Mouse (Mus musculus): ENCODE results near the gene Gm44511.
"Not testable (repeated sequence)": the region's sequence is repeated elsewhere in the genome, so short reads cannot be mapped to it uniquely, and the experiment has no call there.

The Gm44511 gene

DNA sequence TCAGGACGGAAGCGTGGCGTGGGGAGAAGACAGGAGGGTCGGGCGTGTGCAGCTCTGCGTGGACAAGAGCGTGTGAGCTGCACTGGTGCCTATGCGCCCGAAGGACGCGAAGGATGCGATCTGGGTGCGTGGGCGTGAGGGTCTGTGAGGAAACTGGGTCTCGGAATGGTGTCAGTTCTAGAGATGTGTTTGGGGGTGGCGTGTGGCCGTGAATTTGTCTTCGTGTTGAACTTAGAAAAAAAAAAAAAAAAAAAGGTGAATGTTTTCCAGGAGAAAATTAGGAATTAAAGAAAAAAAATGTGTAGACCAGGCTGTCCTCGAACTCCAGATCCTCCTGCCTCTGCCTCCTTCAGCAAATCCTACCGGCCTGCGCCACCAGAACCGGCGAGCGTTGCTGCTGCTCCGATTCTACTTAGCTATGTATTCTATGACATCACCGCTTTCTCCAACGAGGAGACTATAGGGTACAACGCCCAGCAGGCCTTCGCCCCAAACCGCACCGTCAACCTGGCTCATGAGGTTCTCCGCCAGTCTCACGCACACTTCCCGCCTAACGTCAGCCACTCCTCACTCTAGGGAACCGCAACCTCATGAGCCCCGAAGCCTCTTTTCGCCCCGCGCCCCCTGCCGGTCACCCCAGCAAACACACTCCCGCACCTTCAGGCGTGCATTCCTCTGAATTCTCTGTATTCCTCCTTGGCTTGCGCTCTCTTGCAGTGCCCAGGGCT, 65.5 kb downstream of the Gm44511 start:
- peak; percentile 88 for DNase-seq (ENCODE audit: low spot score)

- DNase-seq (ENCODE audit: low spot score): peak; percentile 91
Measured at GRCm38 (mm10) chr6:128760016-128760415, 66.1 kb downstream of the Gm44511 start.

GRCm38 (mm10) chr6:128759221-128759950, 66.7 kb downstream of the Gm44511 start:
- DNase-seq (ENCODE audit: low spot score): no peak

GRCm38 (mm10) chr6:128755402-128755763, 70.7 kb downstream of the Gm44511 start:
- not testable (repeated sequence) for DNase-seq (ENCODE audit: low spot score)

DNA sequence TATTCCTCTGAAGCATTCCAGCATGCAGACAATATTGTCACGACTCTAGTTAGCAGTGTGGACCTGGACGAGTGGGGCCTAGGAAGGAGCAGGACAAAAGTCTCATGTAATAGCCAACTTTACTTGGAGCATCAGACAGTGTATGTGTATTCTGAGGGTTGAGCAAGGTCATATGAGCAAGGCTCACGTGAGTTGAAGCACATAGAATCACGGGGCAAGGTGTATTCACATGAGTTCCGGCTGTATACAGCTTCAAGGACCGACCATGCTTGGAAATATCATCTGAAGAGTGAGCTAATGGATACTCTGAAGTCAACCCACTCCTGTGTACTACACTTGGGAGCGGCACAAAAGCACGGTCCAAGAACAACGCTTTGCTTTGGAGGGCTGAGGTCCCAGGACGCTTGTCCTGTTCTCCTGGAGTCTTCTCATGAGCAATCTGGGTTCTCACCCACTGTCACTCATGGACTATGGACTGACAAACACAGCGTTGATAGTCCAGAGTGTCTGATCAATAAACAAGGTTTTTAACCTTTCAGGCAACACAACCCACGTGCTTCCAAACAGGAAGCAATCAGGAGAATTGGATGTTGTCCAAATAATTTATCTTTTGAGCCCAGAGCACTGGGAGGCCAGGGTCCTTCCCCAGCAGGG, 71.2 kb downstream of the Gm44511 start:
- DNase-seq (ENCODE audit: low spot score): peak; percentile 82

DNA sequence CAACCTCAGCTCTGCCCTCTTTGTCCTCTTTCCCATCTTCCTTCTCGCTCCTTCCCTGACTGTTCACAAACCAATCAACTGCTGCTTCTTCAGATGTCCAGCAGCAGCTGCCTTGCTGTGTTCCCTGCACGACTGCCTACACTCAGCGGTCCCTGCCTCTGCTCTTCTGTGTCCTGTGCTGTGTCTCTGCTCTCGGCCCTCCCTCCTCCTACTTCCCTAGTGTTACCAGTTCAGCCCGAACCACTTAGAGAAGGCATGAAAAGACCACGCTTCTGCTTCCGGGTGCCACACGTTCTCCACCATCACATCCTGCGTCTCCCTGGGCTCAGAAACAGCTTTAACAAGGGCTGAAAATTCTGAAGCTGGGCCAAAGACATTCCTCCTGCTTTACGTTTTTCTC, 71.8 kb downstream of the Gm44511 start:
- peak; percentile 12 for DNase-seq (ENCODE audit: low spot score)

DNA sequence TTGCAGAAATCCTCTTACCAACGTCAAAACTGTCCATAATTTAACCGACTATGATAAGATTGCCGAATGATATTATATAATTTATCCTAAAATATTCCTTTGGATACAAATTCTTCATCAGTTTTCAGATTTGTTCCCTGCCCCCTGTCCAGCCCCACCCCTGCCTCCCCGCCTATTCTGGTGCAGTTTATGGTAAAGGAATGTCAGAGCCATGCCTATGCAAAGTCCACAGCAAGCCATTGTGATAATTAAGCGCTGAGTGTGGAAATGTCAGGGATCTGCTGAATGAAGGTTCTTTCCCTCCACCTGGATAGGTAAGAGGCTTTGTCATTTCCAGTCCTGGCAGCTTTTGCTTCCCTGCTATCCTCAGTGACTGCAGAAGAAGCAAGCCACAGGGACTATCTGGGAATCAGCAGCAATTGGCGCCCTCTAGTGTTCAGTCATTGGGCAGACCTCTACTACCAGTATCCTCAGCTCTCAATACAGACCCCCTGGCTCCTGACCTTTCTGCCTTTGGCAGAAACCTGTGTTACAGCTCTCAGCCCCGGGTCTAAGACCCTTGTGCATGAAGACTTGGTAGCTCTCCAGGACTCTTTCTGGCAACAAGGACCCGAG, 72.4 kb downstream of the Gm44511 start:
- DNase-seq (ENCODE audit: low spot score): peak; percentile 85

- not testable (repeated sequence) for DNase-seq (ENCODE audit: low spot score)
Measured at GRCm38 (mm10) chr6:128747006-128747405, 79.1 kb downstream of the Gm44511 start.

GRCm38 (mm10) chr6:128737445-128737844, 88.7 kb downstream of the Gm44511 start:
- no peak for DNase-seq (ENCODE audit: low spot score)

- no peak for DNase-seq (ENCODE audit: low spot score)
Measured at GRCm38 (mm10) chr6:128736100-128736499, 90.0 kb downstream of the Gm44511 start.

- no peak for DNase-seq (ENCODE audit: low spot score)
Measured at GRCm38 (mm10) chr6:128734896-128735295, 91.2 kb downstream of the Gm44511 start.

DNA sequence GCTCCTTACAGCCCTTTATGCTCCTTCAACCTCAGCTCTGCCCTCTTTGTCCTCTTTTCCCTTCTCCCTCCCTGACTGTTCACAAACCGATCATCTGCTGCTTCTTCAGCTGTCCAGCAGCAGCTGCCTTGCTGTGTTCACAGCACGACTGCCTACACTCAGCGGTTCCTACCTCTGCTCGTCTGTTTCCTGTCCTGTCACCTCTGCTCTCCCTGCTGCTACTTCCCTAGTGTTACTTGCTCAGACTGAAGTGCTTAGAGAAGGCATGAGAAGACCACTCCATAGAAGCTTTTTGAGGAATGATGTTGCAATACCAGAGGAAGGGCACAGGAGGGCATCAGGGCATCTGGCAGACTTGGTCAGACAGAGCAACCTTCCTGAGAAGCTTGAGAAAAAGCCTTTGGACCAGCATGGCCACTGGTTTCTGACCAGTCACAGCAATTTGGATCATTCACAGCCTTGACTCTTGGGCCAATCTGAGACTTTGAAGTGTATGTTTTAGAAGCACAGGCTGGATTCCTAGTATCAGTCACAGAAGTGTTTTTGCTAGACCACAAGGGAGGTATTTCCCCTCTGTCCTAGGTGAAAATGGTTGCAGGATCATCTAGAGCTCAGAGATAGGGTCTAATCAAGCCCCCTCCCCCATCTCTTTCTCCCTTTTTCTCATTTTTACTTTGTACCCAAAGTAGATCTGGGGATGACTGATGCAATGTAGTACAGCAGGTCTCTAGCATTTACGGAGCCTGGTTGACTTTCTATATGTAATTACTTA, 92.0 kb downstream of the Gm44511 start:
- DNase-seq (ENCODE audit: low spot score): no peak

- DNase-seq (ENCODE audit: low spot score): no peak
Measured at GRCm38 (mm10) chr6:128732032-128732431, 94.1 kb downstream of the Gm44511 start.
